Mouse (Mus musculus) urinary bladder, postnatal 14 days (tissue): ENCODE data around the gene Chd3.

Experiments
- DNase-seq: peaks from one replicate; pipeline ENCODE4 v3.0.0; 2021; ENCODE audit warnings: low spot score

The Chd3 gene

DNA sequence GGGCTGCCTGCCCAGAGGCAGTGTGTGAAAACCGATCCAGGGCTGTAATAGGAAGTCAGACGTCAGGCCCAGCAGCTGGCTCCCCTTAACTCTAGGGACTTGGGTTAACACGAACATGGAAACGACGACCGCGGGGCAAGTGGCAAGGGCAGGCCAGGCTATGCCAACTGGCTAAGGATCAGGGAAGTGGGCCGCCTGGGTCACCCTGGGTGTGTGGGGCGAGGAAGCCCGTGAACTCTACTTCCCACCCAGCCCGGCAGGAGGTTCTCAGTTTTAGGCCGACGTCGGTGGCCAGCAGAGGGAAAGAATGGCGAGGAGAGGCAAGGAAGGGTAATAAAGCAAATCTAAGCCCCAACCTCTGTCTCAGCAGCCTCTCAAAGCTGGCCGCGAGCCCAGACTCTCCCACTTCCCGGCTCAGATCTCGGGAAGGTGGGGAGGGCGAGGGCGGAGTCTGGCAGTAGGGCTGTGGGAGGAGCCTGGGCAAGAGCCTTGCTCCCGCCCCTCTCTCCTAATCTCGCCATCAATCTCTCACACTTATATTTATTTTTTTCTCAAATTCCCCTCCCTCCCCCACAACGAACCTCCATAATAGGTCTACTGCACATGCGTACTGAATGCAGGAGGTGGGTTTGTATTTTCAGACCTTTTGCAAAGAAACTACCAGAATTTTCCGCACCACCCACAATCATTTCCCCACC lies 2.9 kb downstream of the Chd3 start:
- peak; percentile 99 for DNase-seq

DNA sequence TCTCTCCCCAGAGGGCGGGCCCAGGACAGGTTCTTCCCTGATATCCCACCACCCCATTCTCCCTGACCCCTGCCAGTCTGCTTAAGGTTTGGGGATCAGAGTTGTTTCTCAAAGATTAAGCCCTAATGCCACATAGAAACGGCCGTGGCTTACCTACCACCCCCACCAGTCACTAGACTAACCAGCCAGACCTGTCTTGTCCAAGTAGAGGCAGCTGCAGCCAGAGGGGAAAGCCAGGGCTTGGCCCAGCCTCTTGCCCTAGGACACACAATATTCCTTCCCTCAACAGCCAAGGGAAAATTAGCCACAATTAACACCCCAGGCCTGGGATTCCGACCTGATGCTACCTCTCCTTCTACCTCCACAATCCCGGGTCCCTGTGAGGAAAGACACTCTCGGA lies 3.5 kb downstream of the Chd3 start:
- DNase-seq = peak; percentile 71

DNA sequence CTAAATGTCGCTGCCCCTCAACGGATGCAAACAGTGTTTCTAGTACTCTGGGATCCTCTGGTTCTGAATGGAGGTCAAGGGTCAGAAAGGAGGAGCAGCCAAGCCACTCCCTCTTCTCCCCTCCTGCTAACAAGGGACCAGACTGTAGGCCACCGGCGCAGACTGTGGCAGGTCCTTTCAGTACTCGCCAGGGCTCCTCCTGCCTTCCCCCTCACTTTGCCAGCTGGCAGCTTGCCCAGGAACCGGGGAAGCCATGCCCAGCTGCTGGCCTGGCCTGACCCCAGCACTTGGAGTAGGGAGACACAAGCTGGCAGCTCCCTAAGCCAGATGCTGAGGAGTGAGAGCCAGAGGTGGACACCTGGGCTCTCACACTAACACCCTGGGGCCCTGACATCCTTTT lies 4.3 kb downstream of the Chd3 start:
- DNase-seq = peak; percentile 95

DNA sequence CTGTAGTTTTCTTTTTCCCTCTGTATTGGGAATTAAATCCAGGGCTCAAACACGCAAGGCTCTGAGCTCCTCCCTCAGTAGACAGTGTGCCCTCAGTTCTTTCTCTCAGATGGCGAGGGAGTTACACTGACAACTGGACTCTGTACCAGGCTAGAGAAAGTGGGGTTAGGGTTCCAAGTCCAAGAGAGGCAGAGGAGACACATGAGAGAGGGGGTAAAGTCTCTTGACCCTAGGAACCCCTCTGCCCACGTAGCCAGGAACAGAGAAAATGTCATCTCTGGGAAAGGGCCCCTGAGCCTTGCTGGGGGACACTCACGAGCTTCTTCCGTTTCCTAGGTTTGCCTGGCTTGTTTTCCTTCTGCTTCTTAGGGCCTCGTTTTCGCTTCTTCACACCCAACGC lies 4.8 kb downstream of the Chd3 start:
- no peak for DNase-seq

DNA sequence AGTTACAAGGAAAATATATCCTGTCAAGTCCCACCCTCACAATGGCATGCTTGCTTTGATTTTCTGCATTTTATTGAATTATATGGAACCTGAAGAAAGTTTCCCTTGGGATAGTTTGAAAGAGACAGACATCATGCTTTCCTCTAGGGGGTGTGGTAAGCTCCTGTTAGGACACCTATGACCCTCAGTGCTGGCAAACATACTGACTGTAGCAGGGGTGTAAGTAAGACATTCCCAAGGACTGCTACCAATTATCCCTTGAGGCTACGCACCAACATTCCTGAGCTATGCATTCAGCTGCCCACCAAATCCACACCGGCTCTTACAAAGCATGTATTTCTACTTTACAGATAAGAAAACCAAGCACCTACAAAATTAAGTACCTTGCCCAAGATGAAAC lies 6.7 kb downstream of the Chd3 start:
- DNase-seq = no peak

DNA sequence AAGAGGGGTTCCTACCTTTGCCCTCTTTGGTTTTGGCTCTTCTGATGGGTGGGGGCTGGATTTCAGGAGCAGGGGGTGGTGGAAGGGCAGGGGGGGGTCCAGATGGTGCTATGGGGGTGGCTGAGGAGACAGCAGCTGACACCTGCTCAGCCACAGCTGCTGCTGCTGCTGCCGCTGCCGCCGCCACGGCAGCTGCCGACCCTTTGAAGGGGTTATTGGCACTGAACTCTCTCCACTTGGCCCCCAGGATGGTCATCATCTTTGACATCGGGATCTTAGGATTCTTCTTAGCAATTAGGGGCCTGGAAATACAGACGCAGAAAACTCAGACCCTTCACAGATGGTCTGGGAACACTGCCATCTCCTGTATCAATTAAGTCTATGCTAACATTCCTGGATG lies 7.2 kb downstream of the Chd3 start:
- no peak for DNase-seq

DNA sequence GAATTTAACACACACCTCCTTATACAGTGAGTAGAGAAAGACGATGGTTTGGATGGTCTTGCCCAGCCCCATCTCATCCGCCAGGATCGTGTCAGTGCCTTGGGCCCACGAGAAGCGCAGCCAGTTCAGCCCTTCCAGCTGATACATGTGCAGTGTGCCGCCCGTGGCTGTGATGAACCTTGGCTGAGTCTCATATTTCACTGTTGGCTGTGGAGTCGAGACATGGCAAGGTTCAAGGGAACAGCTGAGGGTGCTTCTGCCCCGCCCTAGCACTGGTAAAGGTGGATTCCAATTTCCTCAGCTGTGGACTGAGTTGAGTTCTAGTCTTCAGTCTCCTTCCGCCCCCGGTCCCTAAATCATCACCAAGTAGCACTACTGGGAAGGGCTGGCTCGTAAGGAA lies 11.5 kb downstream of the Chd3 start:
- DNase-seq = no peak

DNA sequence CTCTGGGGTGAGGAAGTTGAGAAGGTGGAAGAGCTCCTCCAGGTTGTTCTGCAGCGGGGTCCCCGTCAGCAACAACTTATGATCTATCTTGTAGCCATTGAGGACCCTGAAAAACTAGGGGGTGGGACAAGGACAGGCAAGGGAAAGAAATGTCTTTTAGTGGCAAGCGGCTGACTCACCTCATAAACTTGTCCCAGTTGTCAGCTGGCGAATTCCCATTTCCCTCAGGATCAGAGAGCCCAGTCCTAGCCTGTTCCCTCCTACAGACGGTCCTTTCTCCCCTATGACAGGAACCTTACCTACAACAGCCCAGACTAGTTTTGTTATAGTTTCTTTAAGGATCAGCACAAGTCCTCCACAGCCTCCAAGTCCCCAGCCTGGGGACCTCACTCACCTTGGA lies 12.7 kb downstream of the Chd3 start:
- DNase-seq = no peak

DNA sequence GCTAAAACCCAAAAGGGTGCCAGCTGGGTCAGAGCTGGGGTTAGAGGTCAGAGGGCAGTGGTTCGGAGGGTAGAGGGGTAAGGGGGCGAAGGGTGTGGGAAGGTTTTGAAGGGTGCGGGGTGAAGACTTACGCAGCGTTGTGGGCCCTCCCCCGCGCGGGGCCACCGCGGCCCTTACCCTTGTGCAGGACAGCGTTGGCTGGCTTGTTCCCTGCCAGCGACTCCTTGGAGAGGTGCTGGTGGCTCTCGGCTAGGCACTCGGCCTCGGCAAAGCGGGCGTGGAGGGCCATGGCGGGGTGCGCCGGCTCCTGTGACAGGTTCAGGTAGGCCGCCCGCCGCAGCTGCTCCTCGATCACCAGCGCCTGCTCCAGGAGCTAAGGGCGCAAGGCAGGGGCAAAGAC lies 22.8 kb downstream of the Chd3 start:
- DNase-seq = no peak

DNA sequence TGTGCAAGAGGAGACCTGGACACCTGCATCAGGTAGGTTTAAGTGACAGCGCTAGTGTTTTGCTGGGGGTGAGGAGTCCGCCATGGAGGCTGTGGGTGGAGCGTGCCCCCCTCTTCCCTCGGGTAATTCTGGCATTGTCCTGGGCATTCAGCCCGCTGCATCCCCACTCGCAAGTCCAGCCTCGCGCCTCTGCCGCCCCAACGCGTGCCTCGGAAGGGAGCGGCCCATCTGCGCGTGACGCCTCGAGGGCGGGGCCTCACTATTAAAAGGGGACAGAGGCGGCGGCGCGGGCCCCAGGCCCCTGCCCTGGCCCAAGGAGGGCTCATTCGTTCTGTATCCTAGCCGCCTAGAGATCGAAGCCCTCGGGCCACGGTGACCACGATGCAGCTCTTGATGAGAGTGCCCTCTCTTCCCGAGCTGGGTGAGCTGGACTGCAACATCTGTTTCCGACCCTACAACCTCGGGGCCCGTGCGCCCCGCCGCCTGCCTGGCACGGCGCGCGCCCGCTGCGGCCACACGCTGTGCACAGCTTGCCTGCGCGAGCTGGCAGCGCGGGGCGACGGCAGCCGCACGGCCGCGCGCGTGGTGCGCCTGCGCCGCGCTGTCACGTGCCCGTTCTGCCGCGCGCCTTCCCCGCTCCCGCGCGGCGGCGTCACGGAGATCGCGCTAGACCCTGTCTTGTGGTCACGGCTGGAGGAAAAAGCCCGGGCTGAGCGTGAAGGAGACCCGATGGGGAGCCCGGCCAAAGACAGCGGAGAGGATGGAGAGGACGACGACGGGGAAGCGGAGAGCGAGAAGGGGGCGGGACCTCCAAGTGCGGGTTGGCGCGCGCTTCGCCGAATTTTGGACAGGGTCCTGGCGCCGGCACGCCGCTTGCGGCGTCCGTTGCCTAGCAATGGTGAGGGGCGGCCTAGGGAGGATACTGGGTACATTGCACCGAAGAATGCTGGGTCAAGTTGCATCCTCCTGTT lies 28.8 kb downstream of the Chd3 start, which contains the start of gene Rnf227:
Rnf227 (plus strand) TSS at position 301 of the 971 bp plus-strand sequence.
- peak; percentile 68 for DNase-seq

DNA sequence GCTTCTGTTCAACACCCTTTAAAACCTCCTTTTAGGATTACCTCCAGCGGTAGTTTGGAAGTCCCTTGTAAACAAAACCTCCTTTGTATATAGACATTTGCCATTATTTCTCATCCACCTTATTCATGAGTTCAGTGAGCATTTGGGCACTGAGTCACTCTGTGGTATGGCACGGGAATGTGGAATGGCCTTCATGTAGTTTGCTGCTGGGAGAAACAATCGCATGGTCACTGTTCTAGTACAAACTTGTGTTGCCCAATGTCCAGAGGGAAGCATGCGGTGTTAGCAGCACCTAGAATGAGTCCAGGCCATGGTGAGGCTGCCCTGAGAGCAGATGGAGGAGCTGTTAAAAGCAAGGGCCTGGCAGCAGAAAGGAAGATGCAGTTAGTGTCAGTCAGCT lies 34.4 kb downstream of the Chd3 start:
- no peak for DNase-seq

DNA sequence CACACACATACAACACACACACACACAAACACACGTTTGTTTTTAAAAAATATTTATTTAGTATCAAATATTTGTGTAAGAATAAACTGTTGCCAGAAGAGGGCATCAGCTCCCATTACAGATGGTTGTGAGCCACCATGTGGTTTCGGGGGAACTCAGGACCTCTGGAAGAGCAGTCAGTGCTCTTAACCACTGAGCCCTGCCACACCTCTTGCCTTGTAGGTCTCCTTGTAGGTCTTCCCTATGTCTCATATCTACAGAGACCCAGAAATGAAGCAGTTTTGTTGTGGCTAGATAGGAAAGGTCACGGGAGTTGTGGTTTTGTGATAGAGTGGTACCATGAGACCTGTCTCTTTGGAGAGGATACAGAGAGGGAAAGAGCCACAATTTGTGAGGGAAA lies 35.3 kb downstream of the Chd3 start:
- DNase-seq = no peak

DNA sequence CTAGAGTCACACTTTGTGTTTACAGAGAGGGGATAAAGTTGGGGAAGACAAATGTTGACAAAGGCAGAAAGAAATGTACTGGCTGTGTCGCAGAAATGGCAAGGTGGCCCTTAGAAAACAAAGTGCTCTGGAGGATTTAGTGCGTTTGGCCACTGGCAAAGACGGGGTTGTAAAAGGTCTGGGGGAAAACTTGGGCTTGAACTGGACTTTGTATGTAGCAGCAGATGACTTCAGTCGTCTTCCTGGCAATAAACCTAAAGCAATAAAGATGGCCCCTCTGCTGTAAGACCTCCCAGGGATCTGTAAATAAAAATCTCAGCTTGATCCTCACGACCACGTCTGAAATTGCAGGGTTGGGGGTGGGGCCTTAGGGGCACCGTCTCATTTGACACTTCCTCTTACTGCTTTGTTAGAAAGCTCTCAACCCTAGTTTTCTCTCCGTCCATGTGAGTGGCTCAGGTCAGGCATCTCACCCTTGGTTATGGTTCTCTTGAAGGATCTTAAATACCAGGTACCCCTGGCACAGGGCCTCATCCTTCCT lies 36.4 kb downstream of the Chd3 start:
- no peak for DNase-seq

DNA sequence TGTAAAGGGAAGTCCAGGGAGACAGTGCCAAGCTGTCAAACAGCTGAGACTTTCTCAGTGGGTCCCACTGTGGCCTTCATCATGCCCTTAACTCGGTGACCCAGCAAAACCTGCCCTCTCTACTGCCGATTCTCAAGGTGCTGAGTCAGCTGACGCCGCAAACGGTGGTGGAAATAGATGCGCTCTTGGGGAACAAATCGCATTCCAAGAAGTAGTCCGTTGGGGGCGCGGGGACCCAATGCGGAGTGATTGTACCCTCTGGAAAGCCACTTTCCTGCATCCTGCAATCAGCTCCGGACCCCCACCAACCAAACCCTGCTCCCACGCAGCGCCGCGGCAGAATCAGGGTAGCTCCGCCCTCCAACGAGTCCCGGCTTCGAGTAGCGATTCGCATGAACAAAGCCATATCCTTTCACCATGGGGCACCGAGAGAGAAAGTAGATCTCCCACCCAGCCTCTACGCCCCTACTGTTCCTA lies 37.2 kb downstream of the Chd3 start:
- peak; percentile 77 for DNase-seq

DNA sequence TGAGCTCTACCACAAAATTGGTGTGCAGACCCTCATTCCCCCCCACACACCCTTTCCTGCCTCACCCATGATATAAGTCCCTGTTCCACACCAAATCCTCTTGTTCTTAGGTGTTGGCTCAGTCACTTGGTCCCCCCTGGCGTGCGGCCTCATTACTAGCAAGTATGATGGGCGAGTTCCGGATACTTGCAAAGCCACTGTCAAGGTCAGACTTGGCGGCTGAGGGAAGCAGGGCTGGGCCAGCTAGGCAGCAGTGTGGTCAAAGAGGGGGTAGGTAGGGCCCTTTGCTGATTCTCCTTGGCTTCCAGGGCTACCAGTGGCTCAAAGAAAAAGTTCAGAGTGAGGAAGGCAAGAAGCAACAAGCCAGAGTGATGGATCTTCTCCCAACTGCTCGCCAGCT lies 38.1 kb downstream of the Chd3 start:
- DNase-seq = no peak

DNA sequence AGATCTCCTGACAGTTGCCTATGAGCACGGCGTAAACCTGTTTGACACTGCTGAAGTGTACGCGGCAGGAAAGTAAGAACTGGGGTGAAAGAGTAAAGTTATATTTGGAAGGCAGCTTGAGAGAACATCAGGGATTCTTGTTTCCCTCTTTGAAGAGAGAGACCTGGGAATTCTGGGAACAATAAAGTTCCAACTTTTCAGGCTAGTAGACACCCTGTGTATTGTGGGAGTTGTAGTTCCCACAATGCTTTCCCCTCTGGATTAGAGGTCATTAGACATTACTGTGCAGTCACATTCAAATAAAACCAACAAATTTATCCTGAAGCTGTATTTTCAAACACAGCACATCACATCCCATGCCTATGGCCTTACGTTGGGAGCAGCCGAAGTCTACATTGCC lies 40.7 kb downstream of the Chd3 start:
- no peak for DNase-seq

DNA sequence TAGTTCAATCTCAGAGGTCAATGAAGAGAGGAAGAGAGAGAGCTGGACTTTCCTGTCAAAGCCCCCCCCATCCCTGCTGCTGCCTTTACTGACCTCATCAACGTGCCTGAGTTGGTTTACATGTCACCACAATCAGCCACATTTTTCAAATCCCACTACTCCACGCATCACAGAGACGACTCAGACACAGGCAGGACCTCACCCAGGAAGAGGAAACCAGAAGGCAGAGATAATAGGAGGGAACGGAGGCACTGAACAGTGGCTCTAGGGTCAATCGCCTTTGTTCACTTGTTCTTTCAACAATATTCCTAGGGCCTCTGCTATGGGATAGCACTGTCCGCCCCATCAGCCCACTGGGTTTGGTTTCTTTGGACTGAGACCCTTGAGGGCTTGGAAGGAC lies 41.6 kb downstream of the Chd3 start:
- no peak for DNase-seq

DNA sequence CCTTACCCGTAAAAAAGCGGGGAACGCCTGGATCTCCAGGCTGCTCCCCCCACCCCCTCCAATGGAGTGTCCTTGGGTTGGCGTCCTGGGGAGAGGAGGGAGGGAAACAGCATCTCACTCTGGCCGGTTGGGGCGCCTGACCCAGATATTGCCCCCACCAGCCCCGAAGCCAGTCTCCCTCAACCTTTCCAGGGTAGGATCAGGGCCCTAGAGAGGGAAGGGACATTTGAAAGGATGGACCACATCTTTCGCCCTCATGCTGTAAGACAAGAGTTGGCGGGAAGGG lies 42.1 kb downstream of the Chd3 start:
- DNase-seq = no peak

DNA sequence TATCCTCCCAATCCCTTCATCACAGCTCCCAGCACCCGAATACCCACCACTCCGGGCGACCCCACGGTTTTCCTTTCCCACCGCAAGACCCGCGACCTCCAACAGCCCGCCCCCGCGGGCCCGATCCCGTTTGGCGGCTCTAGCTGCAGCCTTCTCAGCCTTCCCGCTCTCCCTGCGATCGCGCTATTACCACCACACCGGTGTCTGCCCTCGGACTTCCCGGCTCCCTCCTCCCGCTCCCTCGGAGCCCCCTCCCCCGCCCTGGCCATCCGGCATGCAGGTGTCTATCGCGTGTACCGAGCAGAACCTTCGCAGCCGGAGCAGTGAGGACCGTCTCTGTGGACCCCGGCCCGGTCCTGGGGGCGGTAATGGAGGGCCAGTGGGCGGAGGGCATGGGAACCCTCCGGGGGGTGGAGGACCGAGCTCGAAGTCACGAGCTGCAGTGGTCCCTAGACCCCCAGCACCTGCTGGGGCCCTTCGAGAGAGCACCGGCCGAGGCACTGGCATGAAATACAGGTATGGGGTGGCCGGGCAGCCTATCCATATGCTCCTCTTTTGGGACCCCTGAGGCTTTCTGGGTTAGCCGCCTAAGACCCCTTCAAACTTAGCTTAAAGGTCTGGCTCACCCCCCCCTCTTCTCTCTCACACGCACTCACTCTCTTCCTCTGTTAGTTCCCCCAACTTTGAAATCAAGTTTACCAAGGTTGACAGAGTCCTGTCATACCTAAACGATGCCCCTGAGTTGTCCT lies 42.6 kb downstream of the Chd3 start:
- peak; percentile 24 for DNase-seq

DNA sequence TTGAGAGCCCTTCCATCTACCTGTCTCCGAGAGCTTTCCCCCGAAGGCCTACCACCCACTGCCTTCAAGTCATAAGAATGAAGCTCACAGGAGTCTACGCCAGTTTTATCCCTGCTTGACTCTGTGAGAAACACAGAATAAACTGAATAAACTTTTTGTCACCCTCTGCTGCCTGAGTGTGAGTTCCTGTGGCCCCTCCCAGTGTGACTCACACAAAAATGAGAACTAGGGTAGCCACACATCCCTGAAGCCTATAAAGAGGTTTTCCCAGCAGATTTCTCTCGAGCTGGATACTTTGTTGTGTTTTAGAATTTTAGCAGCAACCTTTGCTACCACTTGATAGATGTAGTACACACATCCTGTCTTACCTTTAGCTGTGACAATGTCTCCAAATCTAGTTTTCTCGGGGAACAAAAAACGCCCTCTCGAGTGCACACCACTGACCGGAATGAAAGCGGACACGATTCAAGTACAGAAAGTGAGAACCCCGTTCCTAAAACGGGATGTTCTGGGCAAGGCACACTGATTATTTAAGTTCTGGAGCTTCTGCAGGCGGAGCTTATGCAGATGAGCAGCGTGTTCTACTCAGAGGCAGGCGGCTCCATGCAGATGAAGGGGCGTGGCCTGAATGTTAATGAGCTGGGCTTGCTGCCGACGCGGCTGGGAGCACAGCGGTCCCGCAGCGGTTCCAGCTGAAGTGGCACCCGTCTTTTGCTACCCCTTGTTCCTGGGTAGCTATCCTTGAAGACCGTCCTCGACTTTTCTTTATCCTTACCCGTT lies 43.4 kb downstream of the Chd3 start, which contains the start of gene Kcnab3:
Kcnab3 (plus strand) TSS at position 631 of the 780 bp plus-strand sequence.
- DNase-seq = peak; percentile 89

DNA sequence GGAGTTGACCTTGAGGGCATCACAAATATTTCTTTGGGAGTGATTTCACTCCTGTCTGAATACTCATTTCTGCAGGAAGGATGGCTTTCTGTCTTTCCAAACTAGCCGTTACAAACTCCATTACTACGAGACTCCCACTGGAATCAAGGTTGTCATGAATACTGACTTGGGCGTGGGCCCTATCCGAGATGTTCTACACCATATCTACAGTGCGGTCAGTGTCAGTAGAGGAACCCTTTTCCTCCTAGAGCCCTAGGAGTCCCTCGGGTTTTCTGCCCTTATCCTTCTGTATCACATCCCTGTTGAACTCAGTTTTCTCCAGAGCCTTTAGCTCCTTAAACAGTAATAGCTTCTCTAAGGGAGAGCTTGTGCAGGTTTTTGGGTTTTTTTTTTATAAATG lies 44.5 kb downstream of the Chd3 start:
- DNase-seq = no peak
